Mouse (Mus musculus): ENCODE measurements around the gene Cacna2d1. TPM values are rescaled to one million over a fixed set of nuclear protein-coding genes. Genes with fewer than 3 reads are reported as not detected.
A peak's percentile ranks its signal among the peaks of the same experiment; 100 is the strongest.

The Cacna2d1 gene
- polyA plus RNA-seq, 1 experiment from 2014 or later, result 20.8 TPM

DNA sequence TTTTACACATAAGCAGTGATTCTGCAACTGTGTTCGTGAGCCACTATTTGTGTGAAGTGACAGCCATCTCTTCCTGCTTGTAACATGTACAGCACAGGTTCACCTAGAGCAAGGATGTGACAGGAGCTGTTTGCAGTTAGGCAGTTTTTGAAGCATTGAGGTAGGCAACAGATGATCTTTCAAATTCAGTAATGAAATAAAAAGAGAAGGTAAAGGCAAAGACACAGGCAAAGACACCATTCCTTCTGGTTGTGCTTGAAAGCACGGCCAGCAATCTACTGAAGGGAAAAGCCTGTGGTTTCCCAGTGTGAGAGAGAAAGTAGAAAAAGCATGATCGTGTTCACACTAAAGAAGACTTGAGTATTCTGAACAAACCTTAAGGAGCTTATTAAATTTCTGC, 201.5 kb downstream of the Cacna2d1 start:
- 69% methylated on average over 3 of the region's 3 CpGs for WGBS
- DNase-seq (ENCODE audit: low spot score, missing footprints) (peak; percentile 47), ATAC-seq (ENCODE audit: low FRiP score) (no peak)
- Histone ChIP-seq H3K4me1 (ENCODE audit: control insufficient read depth, insufficient read depth, low read length) (no peaks in the 10 kb centered on the region), H3K27me3 (ENCODE audit: control insufficient read depth, insufficient read depth, low read length) (no peaks in the 10 kb centered on the region), H3K4me2 (no peak overlapping the region), H3K27ac (ENCODE audit: low read depth, low read length) (no peak overlapping the region), H3K36me3 (ENCODE audit: control insufficient read depth, insufficient read depth, low read length) (no peaks in the 10 kb centered on the region), H3K9ac (ENCODE audit: low read length) (no peak overlapping the region), H3K9me3 (ENCODE audit: control insufficient read depth, low read length) (no peaks in the 10 kb centered on the region), H3K4me3 (ENCODE audit: low read depth, low read length) (no peak overlapping the region)

DNA sequence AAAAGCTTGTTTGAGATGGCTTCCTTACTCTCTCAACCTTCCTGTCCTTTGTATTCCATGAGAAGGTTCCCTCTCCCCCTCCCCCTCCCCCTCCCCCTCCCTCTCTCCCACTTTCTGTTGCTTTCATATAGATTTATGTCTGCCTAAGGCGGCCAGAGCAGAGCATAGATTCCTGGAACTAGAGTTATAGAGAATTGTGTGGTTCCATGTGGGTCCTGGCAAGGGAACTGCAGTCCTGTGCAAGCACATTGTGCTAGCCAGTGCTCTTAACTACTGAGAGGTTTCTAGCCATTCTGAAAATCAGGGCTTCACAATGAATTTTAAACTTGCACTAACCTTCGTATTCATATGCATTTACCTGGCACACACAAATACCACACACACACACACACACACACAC, 202.3 kb downstream of the Cacna2d1 start:
- DNase-seq (ENCODE audit: low spot score, missing footprints), result peak; percentile 75
- H3K36me3 ChIP-seq (ENCODE audit: control insufficient read depth, insufficient read depth, low read length), result no peaks in the 10 kb centered on the region
- no peaks in the 10 kb centered on the region for H3K4me1 ChIP-seq (ENCODE audit: control insufficient read depth, insufficient read depth, low read length)
- no peak overlapping the region for H3K4me2 ChIP-seq
- no peaks in the 10 kb centered on the region for H3K27me3 ChIP-seq (ENCODE audit: control insufficient read depth, insufficient read depth, low read length)
- no peak overlapping the region for H3K4me3 ChIP-seq (ENCODE audit: low read depth, low read length)
- no peak for ATAC-seq (ENCODE audit: low FRiP score)
- H3K9me3 ChIP-seq (ENCODE audit: control insufficient read depth, low read length), result no peaks in the 10 kb centered on the region
- no peak overlapping the region for H3K9ac ChIP-seq (ENCODE audit: low read length)
- 92% methylated on average over 2 of the region's 2 CpGs for WGBS
- H3K27ac ChIP-seq (ENCODE audit: low read depth, low read length), result no peak overlapping the region

DNA sequence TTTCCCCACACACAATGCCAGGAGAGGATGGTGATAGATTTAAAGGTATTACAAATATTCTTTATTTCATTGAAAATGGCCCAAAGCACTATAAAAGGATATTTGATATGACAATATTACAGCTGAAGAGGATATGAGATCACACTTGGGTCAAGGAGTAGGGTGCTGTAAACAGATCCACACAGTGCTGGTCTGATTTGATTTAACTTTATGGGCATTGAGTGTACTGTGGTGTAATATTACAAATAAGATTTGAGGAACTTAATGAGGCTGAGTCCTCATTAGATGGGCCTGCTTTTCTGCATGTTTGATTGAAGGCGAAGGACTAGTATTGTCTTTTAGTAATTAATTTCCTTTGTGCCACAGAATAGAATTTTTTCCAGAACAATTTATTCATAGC, 212.1 kb downstream of the Cacna2d1 start:
- no peak overlapping the region for H3K4me2 ChIP-seq
- 89% methylated on average over 1 of the region's 1 CpGs for WGBS
- H3K4me3 ChIP-seq (ENCODE audit: low read depth, low read length), result no peak overlapping the region
- ATAC-seq (ENCODE audit: low FRiP score), result no peak
- H3K27me3 ChIP-seq (ENCODE audit: control insufficient read depth, insufficient read depth, low read length), result no peaks in the 10 kb centered on the region
- H3K9ac ChIP-seq (ENCODE audit: low read length), result no peak overlapping the region
- H3K4me1 ChIP-seq (ENCODE audit: control insufficient read depth, insufficient read depth, low read length), result no peaks in the 10 kb centered on the region
- no peaks in the 10 kb centered on the region for H3K9me3 ChIP-seq (ENCODE audit: control insufficient read depth, low read length)
- DNase-seq (ENCODE audit: low spot score, missing footprints), result no peak
- no peaks in the 10 kb centered on the region for H3K36me3 ChIP-seq (ENCODE audit: control insufficient read depth, insufficient read depth, low read length)
- no peak overlapping the region for H3K27ac ChIP-seq (ENCODE audit: low read depth, low read length)

DNA sequence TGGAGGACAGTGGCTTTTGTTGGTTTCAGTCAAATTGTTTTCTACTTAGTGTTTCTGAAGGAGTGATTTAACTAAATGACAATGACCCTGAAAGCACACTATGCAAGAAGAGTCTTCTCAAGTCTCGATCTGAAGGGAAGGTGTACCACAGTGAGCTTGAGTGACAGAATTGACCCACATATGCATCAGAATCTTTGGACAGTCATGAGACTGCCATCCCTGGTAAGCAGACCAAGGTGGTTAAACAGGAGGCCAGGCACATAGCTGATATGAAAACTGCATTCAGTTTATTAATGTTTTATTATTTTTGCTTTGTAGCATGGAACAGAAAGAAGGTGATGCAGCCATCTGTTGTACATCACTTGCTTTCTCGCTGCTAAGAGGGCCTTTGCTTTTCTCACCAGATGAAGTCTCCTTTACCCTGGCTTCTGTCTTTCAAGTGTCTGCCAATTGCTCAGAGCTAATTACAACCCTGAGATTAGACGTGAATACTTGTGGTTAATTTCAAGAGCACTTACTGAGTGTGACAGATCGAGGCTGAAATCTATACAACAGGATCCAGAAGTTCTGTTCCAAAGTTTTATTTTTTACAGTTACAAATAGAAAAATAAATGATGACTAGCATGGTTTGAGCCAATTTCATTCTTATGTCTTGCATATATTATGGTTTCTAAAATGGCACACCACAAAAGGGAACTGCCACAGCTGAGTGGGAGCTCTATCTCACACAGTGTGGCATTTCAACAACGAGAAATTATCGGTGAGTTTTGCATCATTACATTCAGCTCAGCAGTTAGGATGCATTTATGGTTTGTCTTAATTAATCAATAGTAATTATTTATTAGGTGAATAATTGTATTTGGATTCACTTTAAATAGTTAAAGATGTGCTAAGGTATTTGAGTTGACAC, 221.1 kb downstream of the Cacna2d1 start:
- H3K4me3 ChIP-seq (ENCODE audit: low read depth, low read length), result no peak overlapping the region
- no peak for ATAC-seq (ENCODE audit: low FRiP score)
- H3K4me2 ChIP-seq, result no peak overlapping the region
- no peak overlapping the region for H3K9ac ChIP-seq (ENCODE audit: low read length)
- no peaks in the 10 kb centered on the region for H3K27me3 ChIP-seq (ENCODE audit: control insufficient read depth, insufficient read depth, low read length)
- no peak overlapping the region for H3K27ac ChIP-seq (ENCODE audit: low read depth, low read length)
- no peaks in the 10 kb centered on the region for H3K4me1 ChIP-seq (ENCODE audit: control insufficient read depth, insufficient read depth, low read length)
- DNase-seq (ENCODE audit: low spot score, missing footprints), result no peak
- H3K36me3 ChIP-seq (ENCODE audit: control insufficient read depth, insufficient read depth, low read length), result no peaks in the 10 kb centered on the region
- 86% methylated on average over 6 of the region's 6 CpGs for WGBS
- H3K9me3 ChIP-seq (ENCODE audit: control insufficient read depth, low read length), result no peaks in the 10 kb centered on the region

DNA sequence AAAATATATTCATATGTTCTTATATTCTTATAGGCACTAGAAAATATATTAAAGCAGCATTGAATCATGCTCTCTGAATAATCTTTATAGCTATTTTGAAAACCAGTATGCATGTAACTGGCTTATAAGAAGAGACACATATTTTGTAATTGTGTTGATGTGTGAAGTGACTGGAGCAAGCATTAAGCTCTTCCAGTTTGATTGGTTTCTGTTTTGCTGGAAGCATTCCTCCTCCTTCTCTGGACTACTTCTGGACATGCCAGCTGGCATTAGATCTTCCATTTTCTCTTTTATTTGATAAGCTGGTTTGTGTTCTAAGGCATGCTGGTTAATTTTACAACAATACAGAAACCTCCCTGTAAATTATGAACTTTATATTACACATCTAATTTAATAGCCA, 228.8 kb downstream of the Cacna2d1 start:
- H3K36me3 ChIP-seq (ENCODE audit: control insufficient read depth, insufficient read depth, low read length), result no peaks in the 10 kb centered on the region
- no peak overlapping the region for H3K4me3 ChIP-seq (ENCODE audit: low read depth, low read length)
- no peak overlapping the region for H3K9ac ChIP-seq (ENCODE audit: low read length)
- no peaks in the 10 kb centered on the region for H3K27me3 ChIP-seq (ENCODE audit: control insufficient read depth, insufficient read depth, low read length)
- no peak overlapping the region for H3K27ac ChIP-seq (ENCODE audit: low read depth, low read length)
- H3K4me1 ChIP-seq (ENCODE audit: control insufficient read depth, insufficient read depth, low read length), result no peaks in the 10 kb centered on the region
- no peak for ATAC-seq (ENCODE audit: low FRiP score)
- H3K9me3 ChIP-seq (ENCODE audit: control insufficient read depth, low read length), result no peaks in the 10 kb centered on the region
- no peak overlapping the region for H3K4me2 ChIP-seq
- DNase-seq (ENCODE audit: low spot score, missing footprints), result no peak

DNA sequence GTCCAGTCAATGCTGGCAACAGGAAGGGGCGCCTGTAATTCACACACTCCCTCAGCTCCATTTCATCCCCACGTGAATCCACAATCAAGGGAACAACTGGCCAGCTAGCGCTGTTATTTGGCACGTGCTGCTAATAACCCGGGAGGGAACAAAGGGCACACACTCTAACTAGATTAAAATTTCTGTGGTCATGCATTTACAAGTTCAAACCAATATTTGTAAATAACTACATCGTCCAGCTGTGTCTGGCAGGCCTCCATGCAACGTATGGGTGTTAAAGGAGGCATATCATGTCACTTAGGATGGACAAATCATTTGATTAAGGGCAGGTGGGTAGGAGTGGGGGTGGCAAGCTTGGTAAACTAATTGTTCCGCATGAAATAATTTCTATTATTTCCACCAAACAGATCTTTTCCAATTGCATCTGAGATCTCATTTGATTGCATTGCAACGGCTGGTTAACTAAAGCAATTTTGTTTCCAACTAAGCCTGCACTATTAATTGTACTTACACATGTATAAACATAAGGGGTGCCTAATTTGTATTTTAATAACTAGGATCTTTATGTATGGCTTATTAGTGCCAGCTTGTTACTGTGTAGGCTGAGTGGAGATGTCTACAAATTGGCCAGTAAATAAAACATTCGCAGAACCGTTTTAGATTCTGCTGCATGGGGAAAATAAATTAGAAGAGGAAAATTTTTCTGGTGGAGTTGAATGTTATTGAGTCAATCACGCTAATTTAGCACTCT, 231.8 kb downstream of the Cacna2d1 start:
- H3K4me2 ChIP-seq, result no peak overlapping the region
- 72% methylated on average over 12 of the region's 12 CpGs for WGBS
- H3K27ac ChIP-seq (ENCODE audit: low read depth, low read length), result no peak overlapping the region
- H3K27me3 ChIP-seq (ENCODE audit: control insufficient read depth, insufficient read depth, low read length), result no peaks in the 10 kb centered on the region
- no peaks in the 10 kb centered on the region for H3K9me3 ChIP-seq (ENCODE audit: control insufficient read depth, low read length)
- H3K9ac ChIP-seq (ENCODE audit: low read length), result no peak overlapping the region
- H3K4me3 ChIP-seq (ENCODE audit: low read depth, low read length), result no peak overlapping the region
- no peaks in the 10 kb centered on the region for H3K4me1 ChIP-seq (ENCODE audit: control insufficient read depth, insufficient read depth, low read length)
- H3K36me3 ChIP-seq (ENCODE audit: control insufficient read depth, insufficient read depth, low read length), result no peaks in the 10 kb centered on the region
- ATAC-seq (ENCODE audit: low FRiP score) (0 out of 2 replicates have a peak, but pooled peaks have one; percentile 7), DNase-seq (ENCODE audit: low spot score, missing footprints) (peak; percentile 68)

DNA sequence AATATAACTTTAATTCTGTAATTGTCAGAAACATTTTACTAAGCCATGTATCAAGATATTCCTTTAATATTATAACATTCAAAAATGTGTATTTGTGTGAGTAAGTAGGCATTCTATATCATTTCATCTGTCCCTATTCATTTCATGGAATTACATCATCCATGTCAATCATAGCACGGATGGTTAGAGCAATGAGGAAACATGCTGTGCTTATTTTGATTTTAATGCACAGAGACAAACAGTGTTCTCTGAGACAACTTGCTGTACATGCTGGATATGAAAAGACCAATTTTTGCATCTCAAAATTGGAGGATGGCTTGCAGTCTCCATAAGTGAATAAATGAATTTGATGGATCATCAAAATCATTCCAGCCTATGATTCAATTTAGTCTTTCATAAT, 232.4 kb downstream of the Cacna2d1 start:
- no peaks in the 10 kb centered on the region for H3K9me3 ChIP-seq (ENCODE audit: control insufficient read depth, low read length)
- H3K4me1 ChIP-seq (ENCODE audit: control insufficient read depth, insufficient read depth, low read length), result no peaks in the 10 kb centered on the region
- H3K27ac ChIP-seq (ENCODE audit: low read depth, low read length), result no peak overlapping the region
- no peak overlapping the region for H3K9ac ChIP-seq (ENCODE audit: low read length)
- H3K27me3 ChIP-seq (ENCODE audit: control insufficient read depth, insufficient read depth, low read length), result no peaks in the 10 kb centered on the region
- DNase-seq (ENCODE audit: low spot score, missing footprints) (peak; percentile 39), ATAC-seq (ENCODE audit: low FRiP score) (no peak)
- no peak overlapping the region for H3K4me3 ChIP-seq (ENCODE audit: low read depth, low read length)
- no peak overlapping the region for H3K4me2 ChIP-seq
- 85% methylated on average over 1 of the region's 1 CpGs for WGBS
- H3K36me3 ChIP-seq (ENCODE audit: control insufficient read depth, insufficient read depth, low read length), result no peaks in the 10 kb centered on the region

DNA sequence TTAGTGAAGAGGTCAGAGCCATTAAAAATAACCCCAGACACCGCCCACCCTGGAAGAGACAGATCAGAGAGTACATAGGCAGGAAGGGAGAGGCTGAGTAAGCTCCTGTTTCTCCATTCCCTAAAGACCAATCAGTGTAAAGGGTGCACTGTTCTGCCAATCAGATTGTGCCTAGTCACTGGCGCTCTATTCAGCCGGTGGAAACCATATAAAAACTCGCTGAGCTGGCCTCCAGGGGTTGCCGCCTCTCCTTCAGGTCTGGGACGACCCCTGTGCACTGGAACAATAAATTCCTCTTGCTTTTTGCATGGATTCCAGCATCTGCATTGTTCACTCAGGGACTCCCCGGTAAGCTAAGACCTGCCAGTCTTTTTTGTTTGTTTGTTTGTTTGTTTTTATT, 246.6 kb downstream of the Cacna2d1 start:
- ATAC-seq (ENCODE audit: low FRiP score), result no peak
- Histone ChIP-seq H3K9ac (ENCODE audit: low read length) (no peak overlapping the region), H3K27me3 (ENCODE audit: control insufficient read depth, insufficient read depth, low read length) (no peaks in the 10 kb centered on the region)

DNA sequence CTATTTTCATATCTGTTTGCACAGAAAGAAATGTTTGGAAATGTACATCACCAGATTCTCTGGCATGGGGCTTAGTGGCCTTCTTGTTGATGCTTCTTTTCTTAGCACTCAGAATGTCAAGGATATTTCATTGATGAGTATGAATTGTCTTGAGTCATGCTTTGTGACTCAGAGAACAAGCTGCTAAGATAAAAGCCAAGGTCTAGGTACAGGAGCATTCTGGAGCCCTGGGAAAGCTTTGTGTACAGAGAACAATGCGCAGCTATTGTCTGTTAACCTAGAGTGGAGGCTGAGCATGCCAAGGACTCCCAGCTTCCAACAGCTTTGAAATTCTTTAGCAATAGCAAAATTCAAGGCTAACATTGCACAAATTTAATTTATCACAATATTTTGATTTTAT, 249.6 kb downstream of the Cacna2d1 start:
- DNase-seq (ENCODE audit: low spot score, missing footprints) (no peak), ATAC-seq (ENCODE audit: low FRiP score) (no peak)
- Histone ChIP-seq H3K9me3 (ENCODE audit: control insufficient read depth, low read length) (no peaks in the 10 kb centered on the region), H3K4me2 (no peak overlapping the region), H3K27ac (ENCODE audit: low read depth, low read length) (no peak overlapping the region), H3K4me1 (ENCODE audit: control insufficient read depth, insufficient read depth, low read length) (no peaks in the 10 kb centered on the region), H3K9ac (ENCODE audit: low read length) (no peak overlapping the region), H3K27me3 (ENCODE audit: control insufficient read depth, insufficient read depth, low read length) (no peaks in the 10 kb centered on the region), H3K36me3 (ENCODE audit: control insufficient read depth, insufficient read depth, low read length) (no peaks in the 10 kb centered on the region), H3K4me3 (ENCODE audit: low read depth, low read length) (no peak overlapping the region)
- WGBS, result 88% methylated on average over 1 of the region's 1 CpGs

More for the DNA sequence above, 246.6 kb downstream of the Cacna2d1 start:
- H3K27ac ChIP-seq (ENCODE audit: low read depth, low read length), result no peak overlapping the region
- H3K4me3 ChIP-seq (ENCODE audit: low read depth, low read length), result no peak overlapping the region
- H3K9me3 ChIP-seq (ENCODE audit: control insufficient read depth, low read length), result no peaks in the 10 kb centered on the region
- H3K4me1 ChIP-seq (ENCODE audit: control insufficient read depth, insufficient read depth, low read length), result no peaks in the 10 kb centered on the region
- no peak for DNase-seq (ENCODE audit: low spot score, missing footprints)
- WGBS, result 89% methylated on average over 7 of the region's 7 CpGs
- no peak overlapping the region for H3K4me2 ChIP-seq
- no peaks in the 10 kb centered on the region for H3K36me3 ChIP-seq (ENCODE audit: control insufficient read depth, insufficient read depth, low read length)

Data from midbrain, embryonic 11.5 days (tissue).